Mouse (Mus musculus): ENCODE data around the gene Gm21812.
"Not testable (repeated sequence)": the region's sequence is repeated elsewhere in the genome, so short reads cannot be mapped to it uniquely, and the experiment has no call there.

Gene Gm21812

DNA sequence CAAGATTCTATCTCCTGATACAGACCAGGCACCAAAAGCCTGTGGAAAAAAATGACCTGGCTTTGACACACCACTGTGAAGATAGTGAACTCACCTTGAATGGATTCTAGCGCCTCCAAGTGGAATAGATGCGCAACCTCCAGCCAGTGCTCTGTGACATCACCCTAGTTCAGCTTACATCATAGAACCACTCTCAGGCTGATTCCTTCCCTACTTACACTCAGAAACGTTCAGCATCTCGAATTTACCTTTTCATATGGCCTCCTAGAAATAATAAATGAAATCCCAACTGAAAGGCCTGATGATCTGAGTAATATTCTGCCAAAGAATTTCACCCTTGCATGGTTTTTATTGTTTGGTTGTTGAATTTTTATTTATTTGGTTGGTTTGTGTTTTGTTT is at the start of gene Gm21812:
Gene Gm21812, minus strand, starts transcription at position 101 of the 400 bp plus-strand sequence.
- DNase-seq, result not testable (repeated sequence)

All from cerebellum, adult 18-20 months (tissue).